Mouse (Mus musculus): ENCODE measurements around the gene Lingo1.

- TF ChIP-seq CTCF (conservative IDR thresholded peaks at IDR 0.05 in 1 of 2, IDR thresholded peaks at IDR 0.05 in 1 of 2; ENCODE audit: low read depth in 2 of 2, low read length in 2 of 2) (no peak), ZNF384 (IDR thresholded peaks at IDR 0.05; ENCODE audit: low read depth, low read length) (no peak), RAD21 (IDR thresholded peaks at IDR 0.05; ENCODE audit: low read depth, low read length) (no peak), E2F4 (IDR thresholded peaks at IDR 0.05; ENCODE audit: insufficient replicate concordance, low read depth, low read length) (no peak), GABPA (IDR thresholded peaks at IDR 0.05; ENCODE audit: insufficient replicate concordance, low read depth, low read length) (no peak), USF1 (IDR thresholded peaks at IDR 0.05; ENCODE audit: low read depth, low read length) (no peak), CHD2 (IDR thresholded peaks at IDR 0.05; ENCODE audit: low read length) (no peak), POLR2AphosphoS2 (IDR thresholded peaks at IDR 0.05; ENCODE audit: low read depth, low read length) (no peak), MYC (IDR thresholded peaks at IDR 0.05; ENCODE audit: low read depth, low read length) (no peak), ETS1 (conservative IDR thresholded peaks at IDR 0.05; ENCODE audit: low read depth, low read length) (no peak)
These were observed 158.8 kb downstream of the Lingo1 start for GRCm38 (mm10) chr9:56637403-56637857.
